In the genomic region with DNA sequence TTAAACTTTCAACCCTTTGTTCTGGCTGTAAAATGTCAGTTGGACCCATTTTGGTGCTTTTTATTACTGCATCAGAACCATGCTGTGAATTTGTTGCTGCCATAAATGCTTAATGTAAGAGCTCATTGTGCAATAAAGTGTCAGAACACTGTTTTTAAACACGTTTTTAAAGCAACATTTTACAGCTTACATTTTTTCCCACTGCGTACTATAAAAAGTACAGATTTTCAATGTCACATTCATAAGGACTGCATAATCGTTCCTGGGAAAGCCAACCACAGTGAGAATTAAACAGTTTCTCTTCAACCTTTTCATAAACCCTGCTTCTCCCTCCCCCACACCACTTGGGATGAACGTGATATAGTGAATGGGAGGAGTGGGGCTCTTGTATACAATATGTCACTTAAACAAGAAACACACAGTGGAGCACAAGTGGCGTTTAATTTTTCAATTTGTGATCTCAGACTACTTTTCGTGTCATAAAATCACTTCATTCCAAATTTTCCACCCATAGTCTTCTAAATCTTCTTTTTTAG, we compare ENCODE assay signal across 21 mouse cellular contexts.
"Had no signal": no experiment of that assay in that cellular context is flagged by ENCODE, and none has a peak within 500 bp of the region (broad histone marks: within the 10 kb centered on the region; RNA-seq: fewer than 3 reads in every experiment).

No protein-coding gene starts in this region.

- H3K4me3 ChIP-seq: lung, embryonic 15.5 days; megakaryocyte, embryonic 14.5 days; midbrain, embryonic 13.5 days; midbrain, embryonic 15.5 days; neural tube, embryonic 13.5 days; neural tube, embryonic 15.5 days had no signal

- ATAC-seq: liver, postnatal 0 days; lung, postnatal 0 days; midbrain, embryonic 13.5 days; midbrain, embryonic 15.5 days had no signal

- DNase-seq: liver, postnatal 0 days; lung, adult 2 months; lung, postnatal 14 days; lung, postnatal 36 days; retina, postnatal 1 day; right cerebral cortex, adult 18-20 months; right cerebral cortex, postnatal 25 days; right cerebral cortex, postnatal 4 days; spleen, adult 18-20 months; thymus, adult 2 months; thymus, postnatal 25 days; thymus, postnatal 4 days had no signal

- H3K9me3 ChIP-seq: lung, embryonic 15.5 days; megakaryocyte, embryonic 14.5 days; midbrain, embryonic 13.5 days; midbrain, embryonic 15.5 days; neural tube, embryonic 13.5 days; neural tube, embryonic 15.5 days had no signal

- H3K27me3 ChIP-seq: lung, embryonic 15.5 days; megakaryocyte, embryonic 14.5 days; midbrain, embryonic 13.5 days; midbrain, embryonic 15.5 days; neural tube, embryonic 13.5 days; neural tube, embryonic 15.5 days had no signal

- H3K9ac ChIP-seq: liver, postnatal 0 days; lung, embryonic 15.5 days; midbrain, embryonic 13.5 days; midbrain, embryonic 15.5 days; neural tube, embryonic 13.5 days; neural tube, embryonic 15.5 days had no signal

- H3K4me2 ChIP-seq: lung, embryonic 15.5 days; midbrain, embryonic 11.5 days; midbrain, embryonic 13.5 days; midbrain, embryonic 15.5 days; neural tube, embryonic 13.5 days; neural tube, embryonic 15.5 days had no signal

- H3K27ac ChIP-seq: lung, embryonic 15.5 days; macrophage; midbrain, embryonic 13.5 days; midbrain, embryonic 15.5 days; neural tube, embryonic 13.5 days; neural tube, embryonic 15.5 days had no signal

- H3K36me3 ChIP-seq: lung, embryonic 15.5 days; midbrain, embryonic 13.5 days; midbrain, embryonic 15.5 days; neural tube, embryonic 13.5 days; neural tube, embryonic 15.5 days had no signal

- H3K4me1 ChIP-seq: lung, embryonic 15.5 days; megakaryocyte, embryonic 14.5 days; midbrain, embryonic 13.5 days; midbrain, embryonic 15.5 days; neural tube, embryonic 13.5 days; neural tube, embryonic 15.5 days had no signal
